Mouse (Mus musculus): Measurements from ENCODE around the gene Diaph2. TPM values are rescaled to one million over a fixed set of nuclear protein-coding genes. Genes with fewer than 3 reads are reported as not detected.

Diaph2 gene
- polyA plus RNA-seq, 1 experiment from 2014 or later: 2.4 TPM

GRCm38 (mm10) chrX:130281484-130281883 lies 531.9 kb downstream of the Diaph2 start:
- WGBS (ENCODE audit: insufficient replicate concordance): 70% methylated on average over 2 of the region's 2 CpGs
- H3K9me3 ChIP-seq (ENCODE audit: low read length): no peaks in the 10 kb centered on the region
- no peaks in the 10 kb centered on the region for H3K4me1 ChIP-seq (ENCODE audit: insufficient read depth)
- no peaks in the 10 kb centered on the region for H3K36me3 ChIP-seq (replicated peaks; ENCODE audit: insufficient read depth, low read length)
- TF ChIP-seq CTCF (IDR thresholded peaks at IDR 0.05; ENCODE audit: low read depth) (no peak), EP300 (IDR thresholded peaks at IDR 0.05; ENCODE audit: low read depth) (no peak)
- H3K9ac ChIP-seq (replicated peaks): no peak overlapping the region
- H3K27me3 ChIP-seq (ENCODE audit: insufficient read depth, low read length): no peaks in the 10 kb centered on the region
- no peak for DNase-seq
- H3K4me3 ChIP-seq (ENCODE audit: low read depth, low read length): no peak overlapping the region
- no peak overlapping the region for H3K27ac ChIP-seq (ENCODE audit: low read depth)
- H3K4me2 ChIP-seq (ENCODE audit: low read depth, low read length): no peak overlapping the region
- no peak for ATAC-seq

- ATAC-seq: no peak
- Histone ChIP-seq H3K36me3 (replicated peaks; ENCODE audit: insufficient read depth, low read length) (no peaks in the 10 kb centered on the region), H3K4me1 (ENCODE audit: insufficient read depth) (no peaks in the 10 kb centered on the region), H3K4me2 (ENCODE audit: low read depth, low read length) (no peak overlapping the region), H3K9me3 (ENCODE audit: low read length) (no peaks in the 10 kb centered on the region), H3K9ac (replicated peaks) (no peak overlapping the region), H3K27me3 (ENCODE audit: insufficient read depth, low read length) (no peaks in the 10 kb centered on the region), H3K27ac (ENCODE audit: low read depth) (no peak overlapping the region), H3K4me3 (ENCODE audit: low read depth, low read length) (no peak overlapping the region)
- WGBS (ENCODE audit: insufficient replicate concordance): 79% methylated on average over 9 of the region's 9 CpGs
- TF ChIP-seq EP300 (IDR thresholded peaks at IDR 0.05; ENCODE audit: low read depth): no peak
- no peak for TF ChIP-seq CTCF (IDR thresholded peaks at IDR 0.05; ENCODE audit: low read depth)
- no peak for DNase-seq
These were observed 537.5 kb downstream of the Diaph2 start for GRCm38 (mm10) chrX:130287032-130287431.

GRCm38 (mm10) chrX:130289775-130290174 lies 540.2 kb downstream of the Diaph2 start:
- no peak for DNase-seq
- no peaks in the 10 kb centered on the region for H3K27me3 ChIP-seq (ENCODE audit: insufficient read depth, low read length)
- H3K9ac ChIP-seq (replicated peaks): no peak overlapping the region
- H3K9me3 ChIP-seq (ENCODE audit: low read length): no peaks in the 10 kb centered on the region
- TF ChIP-seq EP300 (IDR thresholded peaks at IDR 0.05; ENCODE audit: low read depth) (no peak), CTCF (IDR thresholded peaks at IDR 0.05; ENCODE audit: low read depth) (no peak)
- no peak overlapping the region for H3K27ac ChIP-seq (ENCODE audit: low read depth)
- H3K36me3 ChIP-seq (replicated peaks; ENCODE audit: insufficient read depth, low read length): no peaks in the 10 kb centered on the region
- WGBS (ENCODE audit: insufficient replicate concordance): 71% methylated on average over 5 of the region's 5 CpGs
- H3K4me1 ChIP-seq (ENCODE audit: insufficient read depth): no peaks in the 10 kb centered on the region
- no peak overlapping the region for H3K4me3 ChIP-seq (ENCODE audit: low read depth, low read length)
- no peak overlapping the region for H3K4me2 ChIP-seq (ENCODE audit: low read depth, low read length)
- no peak for ATAC-seq

GRCm38 (mm10) chrX:130350808-130351435 lies 601.4 kb downstream of the Diaph2 start:
- no peak for TF ChIP-seq EP300 (IDR thresholded peaks at IDR 0.05; ENCODE audit: low read depth)
- TF ChIP-seq CTCF (IDR thresholded peaks at IDR 0.05; ENCODE audit: low read depth): no peak
- H3K9ac ChIP-seq (replicated peaks): no peak overlapping the region
- no peaks in the 10 kb centered on the region for H3K9me3 ChIP-seq (ENCODE audit: low read length)
- ATAC-seq (no peak), DNase-seq (no peak)
- H3K4me1 ChIP-seq (ENCODE audit: insufficient read depth): no peaks in the 10 kb centered on the region
- H3K4me3 ChIP-seq (ENCODE audit: low read depth, low read length): no peak overlapping the region
- no peak overlapping the region for H3K4me2 ChIP-seq (ENCODE audit: low read depth, low read length)
- no peaks in the 10 kb centered on the region for H3K36me3 ChIP-seq (replicated peaks; ENCODE audit: insufficient read depth, low read length)
- H3K27ac ChIP-seq (ENCODE audit: low read depth): no peak overlapping the region
- no peaks in the 10 kb centered on the region for H3K27me3 ChIP-seq (ENCODE audit: insufficient read depth, low read length)

DNA sequence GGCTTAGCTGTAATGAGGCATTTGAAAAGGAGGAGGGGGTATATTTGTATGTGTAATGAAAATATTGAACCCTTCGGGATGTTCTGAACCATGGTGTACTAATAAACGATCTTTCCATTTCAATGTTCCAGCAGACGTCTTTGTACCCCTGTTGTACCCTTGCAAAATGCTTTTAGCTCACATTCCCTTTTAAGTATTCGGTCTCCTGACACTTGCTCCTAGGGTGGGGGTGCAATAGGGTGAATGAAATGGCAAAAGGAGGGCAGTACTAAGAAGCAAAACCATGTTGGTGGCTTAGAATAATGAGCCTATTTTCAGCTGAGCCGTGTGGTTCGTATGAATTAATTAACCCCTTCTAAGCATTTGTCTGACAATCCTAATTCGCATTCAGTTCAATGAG lies 601.9 kb downstream of the Diaph2 start:
- DNase-seq (no peak), ATAC-seq (no peak)
- H3K4me2 ChIP-seq (ENCODE audit: low read depth, low read length): no peak overlapping the region
- H3K27me3 ChIP-seq (ENCODE audit: insufficient read depth, low read length): no peaks in the 10 kb centered on the region
- no peak overlapping the region for H3K9ac ChIP-seq (replicated peaks)
- no peaks in the 10 kb centered on the region for H3K36me3 ChIP-seq (replicated peaks; ENCODE audit: insufficient read depth, low read length)
- no peak for TF ChIP-seq EP300 (IDR thresholded peaks at IDR 0.05; ENCODE audit: low read depth)
- TF ChIP-seq CTCF (IDR thresholded peaks at IDR 0.05; ENCODE audit: low read depth): no peak
- no peaks in the 10 kb centered on the region for H3K9me3 ChIP-seq (ENCODE audit: low read length)
- WGBS (ENCODE audit: insufficient replicate concordance): 75% methylated on average over 7 of the region's 7 CpGs
- no peak overlapping the region for H3K4me3 ChIP-seq (ENCODE audit: low read depth, low read length)
- no peaks in the 10 kb centered on the region for H3K4me1 ChIP-seq (ENCODE audit: insufficient read depth)
- H3K27ac ChIP-seq (ENCODE audit: low read depth): no peak overlapping the region

- no peaks in the 10 kb centered on the region for H3K36me3 ChIP-seq (replicated peaks; ENCODE audit: insufficient read depth, low read length)
- no peak for ATAC-seq
- no peak overlapping the region for H3K4me3 ChIP-seq (ENCODE audit: low read depth, low read length)
- H3K4me2 ChIP-seq (ENCODE audit: low read depth, low read length): no peak overlapping the region
- no peak overlapping the region for H3K27ac ChIP-seq (ENCODE audit: low read depth)
- no peak for DNase-seq
- H3K27me3 ChIP-seq (ENCODE audit: insufficient read depth, low read length): no peaks in the 10 kb centered on the region
- 60% methylated on average over 4 of the region's 4 CpGs for WGBS (ENCODE audit: insufficient replicate concordance)
- H3K9ac ChIP-seq (replicated peaks): no peak overlapping the region
- TF ChIP-seq CTCF (IDR thresholded peaks at IDR 0.05; ENCODE audit: low read depth) (no peak), EP300 (IDR thresholded peaks at IDR 0.05; ENCODE audit: low read depth) (no peak)
- H3K4me1 ChIP-seq (ENCODE audit: insufficient read depth): no peaks in the 10 kb centered on the region
- no peaks in the 10 kb centered on the region for H3K9me3 ChIP-seq (ENCODE audit: low read length)
These were observed 644.1 kb downstream of the Diaph2 start for GRCm38 (mm10) chrX:130393508-130394145.

All from liver, postnatal 0 days (tissue).